Mouse (Mus musculus) liver, adult 2 months (tissue): Measurements from ENCODE around the gene Pms2.

ENCODE experiments used
- CTCF ChIP-seq: fragments of 200-500 bp; IDR thresholded peaks from 2 replicates; pipeline ENCODE4 v1.5.1; 2011; ENCODE audit warnings: low read depth, low read length, control low read depth
- POLR2A ChIP-seq: fragments of 200-500 bp; IDR thresholded peaks from 2 replicates; pipeline ENCODE4 v1.6.1; 2011; ENCODE audit warnings: low read length, control low read depth; ENCODE audit not compliant: insufficient read depth; ENCODE audit errors: extremely low read depth

GRCm38 (mm10) chr5:143917418-143917817, 7.7 kb downstream of the Pms2 start:
- TF ChIP-seq CTCF = peak; percentile 57
- no peak for TF ChIP-seq POLR2A
